Mouse (Mus musculus): ENCODE results near the gene Cldn7. TPM values are rescaled to one million over a fixed set of nuclear protein-coding genes. Genes with fewer than 3 reads are reported as not detected.
"Not testable (repeated sequence)": the region's sequence is repeated elsewhere in the genome, so short reads cannot be mapped to it uniquely, and the experiment has no call there.

Gene Cldn7
- polyA plus RNA-seq, 1 experiment from 2014 or later = 2.4 TPM

- no peak overlapping the region for H3K27ac ChIP-seq (ENCODE audit: low read depth, low read length)
- peaks cover 35% of the 10 kb centered on the region for H3K36me3 ChIP-seq (ENCODE audit: control insufficient read depth, insufficient read depth, low read length)
- H3K9ac ChIP-seq (ENCODE audit: low read depth, low read length) = no peak overlapping the region
- ATAC-seq (replicated peaks; ENCODE audit: insufficient number of reproducible peaks, low FRiP score, low TSS enrichment) = no peak
- H3K27me3 ChIP-seq (ENCODE audit: control insufficient read depth, insufficient read depth, low read length) = no peaks in the 10 kb centered on the region
- no peaks in the 10 kb centered on the region for H3K9me3 ChIP-seq (replicated peaks; ENCODE audit: control insufficient read depth, low read length)
- H3K4me1 ChIP-seq (ENCODE audit: control insufficient read depth, insufficient read depth, low read length) = peaks cover 23% of the 10 kb centered on the region
- H3K4me2 ChIP-seq = peak overlapping the region; percentile 93; the same call in 1 of the 2 replicates
- WGBS (ENCODE audit: insufficient replicate concordance) = 64% methylated on average over 5 of the region's 5 CpGs
- H3K4me3 ChIP-seq (ENCODE audit: low read depth, low read length) = no peak overlapping the region
Measured at GRCm38 (mm10) chr11:70014051-70014450, 49.5 kb downstream of the Cldn7 start.

- under 1% methylated on average over 35 of the region's 35 CpGs for WGBS (ENCODE audit: insufficient replicate concordance)
- Histone ChIP-seq H3K36me3 (ENCODE audit: control insufficient read depth, insufficient read depth, low read length) (peaks cover 31% of the 10 kb centered on the region), H3K4me2 (peak within 1 kb of the TSS; percentile 93), H3K27ac (ENCODE audit: low read depth, low read length) (peak within 1 kb of the TSS; percentile 46), H3K4me3 (ENCODE audit: low read depth, low read length) (peak within 1 kb of the TSS; percentile 63), H3K27me3 (ENCODE audit: control insufficient read depth, insufficient read depth, low read length) (no peaks in the 10 kb centered on the region), H3K4me1 (ENCODE audit: control insufficient read depth, insufficient read depth, low read length) (peaks cover 30% of the 10 kb centered on the region), H3K9ac (ENCODE audit: low read depth, low read length) (peak within 1 kb of the TSS; percentile 85), H3K9me3 (replicated peaks; ENCODE audit: control insufficient read depth, low read length) (no peaks in the 10 kb centered on the region)
- peak; percentile 81 for ATAC-seq (replicated peaks; ENCODE audit: insufficient number of reproducible peaks, low FRiP score, low TSS enrichment)
Measured at GRCm38 (mm10) chr11:70014880-70015558, 50.4 kb downstream of the Cldn7 start, which contains the start of gene Acadvl. Gene Acadvl, minus strand, starts transcription at chr11:70015411.

DNA sequence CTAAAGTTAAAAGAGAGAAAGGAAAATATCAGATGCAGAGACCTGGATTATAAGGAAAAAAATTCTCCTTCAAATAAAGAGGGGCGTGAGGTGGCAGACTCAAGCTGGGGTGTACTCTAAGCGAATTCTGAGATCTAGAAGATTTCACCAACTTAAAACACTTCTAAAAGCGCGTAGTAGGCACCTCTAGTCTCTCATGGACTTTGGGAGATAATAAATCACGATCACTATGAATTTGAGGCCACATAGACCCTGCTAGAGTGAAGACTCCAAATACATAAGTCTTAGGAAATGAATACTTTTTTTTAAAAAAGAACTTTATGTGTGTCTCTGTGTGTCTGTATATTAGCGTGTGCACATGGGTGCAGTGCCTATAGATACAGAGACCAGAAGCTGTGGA, 51.1 kb downstream of the Cldn7 start:
- H3K4me1 ChIP-seq (ENCODE audit: control insufficient read depth, insufficient read depth, low read length) = peaks cover 34% of the 10 kb centered on the region
- H3K9me3 ChIP-seq (replicated peaks; ENCODE audit: control insufficient read depth, low read length) = no peaks in the 10 kb centered on the region
- no peak overlapping the region for H3K27ac ChIP-seq (ENCODE audit: low read depth, low read length)
- WGBS (ENCODE audit: insufficient replicate concordance) = 64% methylated on average over 6 of the region's 6 CpGs
- peak overlapping the region; percentile 63 for H3K4me3 ChIP-seq (ENCODE audit: low read depth, low read length)
- peak overlapping the region; percentile 93 for H3K4me2 ChIP-seq
- peaks cover 26% of the 10 kb centered on the region for H3K36me3 ChIP-seq (ENCODE audit: control insufficient read depth, insufficient read depth, low read length)
- no peak for ATAC-seq (replicated peaks; ENCODE audit: insufficient number of reproducible peaks, low FRiP score, low TSS enrichment)
- H3K27me3 ChIP-seq (ENCODE audit: control insufficient read depth, insufficient read depth, low read length) = no peaks in the 10 kb centered on the region
- no peak overlapping the region for H3K9ac ChIP-seq (ENCODE audit: low read depth, low read length)

GRCm38 (mm10) chr11:70016177-70016576, 51.6 kb downstream of the Cldn7 start:
- Histone ChIP-seq H3K4me1 (ENCODE audit: control insufficient read depth, insufficient read depth, low read length) (peaks cover 34% of the 10 kb centered on the region), H3K36me3 (ENCODE audit: control insufficient read depth, insufficient read depth, low read length) (peaks cover 22% of the 10 kb centered on the region)
- H3K4me3 ChIP-seq (ENCODE audit: low read depth, low read length); H3K27ac ChIP-seq (ENCODE audit: low read depth, low read length); H3K27me3 ChIP-seq (ENCODE audit: control insufficient read depth, insufficient read depth, low read length); H3K9me3 ChIP-seq (replicated peaks; ENCODE audit: control insufficient read depth, low read length); H3K4me2 ChIP-seq; ATAC-seq (replicated peaks; ENCODE audit: insufficient number of reproducible peaks, low FRiP score, low TSS enrichment); H3K9ac ChIP-seq (ENCODE audit: low read depth, low read length): not testable (repeated sequence)
- WGBS (ENCODE audit: insufficient replicate concordance) = 87% methylated on average over 2 of the region's 2 CpGs

- H3K36me3 ChIP-seq (ENCODE audit: control insufficient read depth, insufficient read depth, low read length) = peaks cover 17% of the 10 kb centered on the region
- no peaks in the 10 kb centered on the region for H3K27me3 ChIP-seq (ENCODE audit: control insufficient read depth, insufficient read depth, low read length)
- 0 out of 2 replicates have a peak within 1 kb of the TSS, but pooled peaks have one; percentile 81 for H3K9ac ChIP-seq (ENCODE audit: low read depth, low read length)
- peak within 1 kb of the TSS; percentile 1; the same call in 1 of the 2 replicates for H3K27ac ChIP-seq (ENCODE audit: low read depth, low read length)
- H3K4me3 ChIP-seq (ENCODE audit: low read depth, low read length) = peak within 1 kb of the TSS; percentile 61; the same call in 1 of the 2 replicates
- peak within 1 kb of the TSS; percentile 85 for H3K4me2 ChIP-seq
- ATAC-seq (replicated peaks; ENCODE audit: insufficient number of reproducible peaks, low FRiP score, low TSS enrichment) = no peak
- WGBS (ENCODE audit: insufficient replicate concordance) = 68% methylated on average over 3 of the region's 3 CpGs
- H3K4me1 ChIP-seq (ENCODE audit: control insufficient read depth, insufficient read depth, low read length) = peaks cover 34% of the 10 kb centered on the region
- no peaks in the 10 kb centered on the region for H3K9me3 ChIP-seq (replicated peaks; ENCODE audit: control insufficient read depth, low read length)
Measured at GRCm38 (mm10) chr11:70016669-70017068, 52.1 kb downstream of the Cldn7 start, which contains the start of gene Dlg4. Gene Dlg4, plus strand, starts transcription at chr11:70016942.

DNA sequence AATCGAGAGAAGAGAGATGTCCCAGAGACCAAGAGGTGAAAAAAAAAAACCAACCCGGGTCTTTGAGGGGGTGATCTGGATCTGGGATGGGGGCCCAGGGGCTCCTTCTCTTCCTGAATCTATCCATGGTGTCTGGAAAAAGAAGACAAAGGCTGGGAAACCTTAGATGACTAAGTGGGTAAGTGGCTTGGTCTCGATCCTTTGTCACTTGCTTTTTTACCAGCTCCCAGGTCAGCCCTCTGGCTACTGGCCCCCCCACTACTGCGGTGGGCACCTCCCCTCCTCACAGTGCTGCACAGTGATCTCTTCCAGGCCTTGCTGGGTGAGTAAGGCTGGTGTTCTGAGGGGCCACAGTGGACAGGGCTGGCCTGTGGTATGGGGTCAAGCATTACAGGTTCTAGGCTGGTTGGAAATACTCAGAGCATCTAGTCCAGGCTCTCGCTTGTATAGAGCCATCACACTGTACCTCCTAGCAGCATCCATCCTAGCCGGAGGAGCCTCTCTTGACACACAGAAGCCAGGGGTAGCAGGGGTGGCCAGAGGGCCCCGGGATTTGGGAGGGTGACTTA, 52.7 kb downstream of the Cldn7 start:
- Histone ChIP-seq H3K27me3 (ENCODE audit: control insufficient read depth, insufficient read depth, low read length) (no peaks in the 10 kb centered on the region), H3K4me3 (ENCODE audit: low read depth, low read length) (no peak overlapping the region), H3K9ac (ENCODE audit: low read depth, low read length) (no peak overlapping the region), H3K9me3 (replicated peaks; ENCODE audit: control insufficient read depth, low read length) (no peaks in the 10 kb centered on the region), H3K4me1 (ENCODE audit: control insufficient read depth, insufficient read depth, low read length) (peaks cover 34% of the 10 kb centered on the region), H3K4me2 (peak overlapping the region; percentile 85), H3K27ac (ENCODE audit: low read depth, low read length) (peak overlapping the region; percentile 1; the same call in 1 of the 2 replicates), H3K36me3 (ENCODE audit: control insufficient read depth, insufficient read depth, low read length) (peaks cover 11% of the 10 kb centered on the region)
- WGBS (ENCODE audit: insufficient replicate concordance) = 46% methylated on average over 7 of the region's 7 CpGs
- ATAC-seq (replicated peaks; ENCODE audit: insufficient number of reproducible peaks, low FRiP score, low TSS enrichment) = no peak

MicroRNA genes within 50 kb of the gene (microRNA counts, 519-probe panel; counts per million panel counts)
- microRNA mmu-miR-324-3p (32.2 counts per million), microRNA mmu-miR-324-5p (5,305 counts per million, percentile 57 among the panel's probes with 10 or more counts)

Small RNAs within 50 kb of the gene (microRNA-seq; reads per million reads assigned to microRNA genes)
- gene Gm44349 (ENCODE audit: borderline number of aligned reads) (not detected), gene Mir324 (ENCODE audit: borderline number of aligned reads) (4,291 reads per million, percentile 92 among the genes with 10 or more reads in this experiment)

Other genes with a start within 250 kb of the Cldn7 start
- 29.0 and 36.7 TPM in 2 replicates for gene Polr2a, start 206.1 kb upstream of the Cldn7 start, polyA plus RNA-seq (2014; fragmentation: Nextera tagmentation; extraction: Ambion mirVana)
- 0.10 TPM in 1 of 2 replicates, not detected in the other for gene Slc35g3, start 202.8 kb upstream of the Cldn7 start, polyA plus RNA-seq (2014; fragmentation: Nextera tagmentation; extraction: Ambion mirVana)
- gene Zbtb4, start 198.9 kb upstream of the Cldn7 start, polyA plus RNA-seq (2014; fragmentation: Nextera tagmentation; extraction: Ambion mirVana) = 2.1 and 3.1 TPM in 2 replicates
- 3.7 and 4.5 TPM in 2 replicates for gene Chrnb1, start 168.8 kb upstream of the Cldn7 start, polyA plus RNA-seq (2014; fragmentation: Nextera tagmentation; extraction: Ambion mirVana)
- gene Fgf11, start 162.9 kb upstream of the Cldn7 start, polyA plus RNA-seq (2014; fragmentation: Nextera tagmentation; extraction: Ambion mirVana) = 1.5 and 2.5 TPM in 2 replicates
- 1.1 and 1.5 TPM in 2 replicates for gene Tmem102, start 159.2 kb upstream of the Cldn7 start, polyA plus RNA-seq (2014; fragmentation: Nextera tagmentation; extraction: Ambion mirVana)
- gene Gm39566, start 149.5 kb upstream of the Cldn7 start, polyA plus RNA-seq (2014; fragmentation: Nextera tagmentation; extraction: Ambion mirVana) = not detected in 2 replicates
- not detected in 2 replicates for gene Spem2, start 146.3 kb upstream of the Cldn7 start, polyA plus RNA-seq (2014; fragmentation: Nextera tagmentation; extraction: Ambion mirVana)
- gene Spem1, start 142.6 kb upstream of the Cldn7 start, polyA plus RNA-seq (2014; fragmentation: Nextera tagmentation; extraction: Ambion mirVana) = not detected in 2 replicates
- gene Nlgn2, start 127.0 kb upstream of the Cldn7 start, polyA plus RNA-seq (2014; fragmentation: Nextera tagmentation; extraction: Ambion mirVana) = 3.1 and 3.3 TPM in 2 replicates
- 321 and 331 TPM in 2 replicates for gene Tmem256, start 126.3 kb upstream of the Cldn7 start, polyA plus RNA-seq (2014; fragmentation: Nextera tagmentation; extraction: Ambion mirVana)
- gene Plscr3, start 118.4 kb upstream of the Cldn7 start, polyA plus RNA-seq (2014; fragmentation: Nextera tagmentation; extraction: Ambion mirVana) = 65.9 and 75.2 TPM in 2 replicates
- gene Tnk1, start 106.0 kb upstream of the Cldn7 start, polyA plus RNA-seq (2014; fragmentation: Nextera tagmentation; extraction: Ambion mirVana) = 0.23 and 0.39 TPM in 2 replicates
- not detected in 2 replicates for gene Tmem95, start 86.8 kb upstream of the Cldn7 start, polyA plus RNA-seq (2014; fragmentation: Nextera tagmentation; extraction: Ambion mirVana)
- gene Kctd11, start 83.4 kb upstream of the Cldn7 start, polyA plus RNA-seq (2014; fragmentation: Nextera tagmentation; extraction: Ambion mirVana) = 3.3 and 3.8 TPM in 2 replicates
- 7.2 and 8.1 TPM in 2 replicates for gene Acap1, start 69.2 kb upstream of the Cldn7 start, polyA plus RNA-seq (2014; fragmentation: Nextera tagmentation; extraction: Ambion mirVana)
- 5.3 and 5.8 TPM in 2 replicates for gene 2810408A11Rik, start 63.8 kb upstream of the Cldn7 start, polyA plus RNA-seq (2014; fragmentation: Nextera tagmentation; extraction: Ambion mirVana)
- 9.3 and 10.8 TPM in 2 replicates for gene Neurl4, start 63.7 kb upstream of the Cldn7 start, polyA plus RNA-seq (2014; fragmentation: Nextera tagmentation; extraction: Ambion mirVana)
- gene Gps2, start 50.9 kb upstream of the Cldn7 start, polyA plus RNA-seq (2014; fragmentation: Nextera tagmentation; extraction: Ambion mirVana) = 53.2 and 62.2 TPM in 2 replicates
- 1,428 and 1,516 TPM in 2 replicates for gene Eif5a, start 42.8 kb upstream of the Cldn7 start, polyA plus RNA-seq (2014; fragmentation: Nextera tagmentation; extraction: Ambion mirVana)
- gene Ybx2, start 29.0 kb upstream of the Cldn7 start, polyA plus RNA-seq (2014; fragmentation: Nextera tagmentation; extraction: Ambion mirVana) = 1.5 and 4.3 TPM in 2 replicates
- 22.0 and 22.8 TPM in 2 replicates for gene Slc2a4, start 16.6 kb upstream of the Cldn7 start, polyA plus RNA-seq (2014; fragmentation: Nextera tagmentation; extraction: Ambion mirVana)
- gene Ctdnep1, start 16.4 kb downstream of the Cldn7 start, polyA plus RNA-seq (2014; fragmentation: Nextera tagmentation; extraction: Ambion mirVana) = 20.3 and 22.2 TPM in 2 replicates
- gene Elp5, start 17.7 kb downstream of the Cldn7 start, polyA plus RNA-seq (2014; fragmentation: Nextera tagmentation; extraction: Ambion mirVana) = 120 and 130 TPM in 2 replicates
- gene Gabarap, start 26.4 kb downstream of the Cldn7 start, polyA plus RNA-seq (2014; fragmentation: Nextera tagmentation; extraction: Ambion mirVana) = 481 and 489 TPM in 2 replicates
- 27.3 and 29.9 TPM in 2 replicates for gene Phf23, start 31.0 kb downstream of the Cldn7 start, polyA plus RNA-seq (2014; fragmentation: Nextera tagmentation; extraction: Ambion mirVana)
- gene Dvl2, start 35.8 kb downstream of the Cldn7 start, polyA plus RNA-seq (2014; fragmentation: Nextera tagmentation; extraction: Ambion mirVana) = 18.6 and 18.9 TPM in 2 replicates
- 94.1 and 111 TPM in 2 replicates for gene Acadvl, start 50.6 kb downstream of the Cldn7 start, polyA plus RNA-seq (2014; fragmentation: Nextera tagmentation; extraction: Ambion mirVana)
- 10.2 and 10.4 TPM in 2 replicates for gene Dlg4, start 52.2 kb downstream of the Cldn7 start, polyA plus RNA-seq (2014; fragmentation: Nextera tagmentation; extraction: Ambion mirVana)
- 0.13 TPM in 1 of 2 replicates, not detected in the other for gene Asgr1, start 89.3 kb downstream of the Cldn7 start, polyA plus RNA-seq (2014; fragmentation: Nextera tagmentation; extraction: Ambion mirVana)
- 0.57 TPM in 1 of 2 replicates, not detected in the other for gene Asgr2, start 127.9 kb downstream of the Cldn7 start, polyA plus RNA-seq (2014; fragmentation: Nextera tagmentation; extraction: Ambion mirVana)
- 0.17 and 0.29 TPM in 2 replicates for gene Mgl2, start 165.6 kb downstream of the Cldn7 start, polyA plus RNA-seq (2014; fragmentation: Nextera tagmentation; extraction: Ambion mirVana)
- not detected in 2 replicates for gene Clec10a, start 191.4 kb downstream of the Cldn7 start, polyA plus RNA-seq (2014; fragmentation: Nextera tagmentation; extraction: Ambion mirVana)
- 0.36 and 0.39 TPM in 2 replicates for gene Slc16a11, start 248.0 kb downstream of the Cldn7 start, polyA plus RNA-seq (2014; fragmentation: Nextera tagmentation; extraction: Ambion mirVana)

Measured in heart, embryonic 11.5 days (tissue).